Mouse (Mus musculus) CH12.LX (cell line): Measurements from ENCODE around the gene Kcnj9.

ENCODE experiments used
- CHD2 ChIP-seq: IDR thresholded peaks from 2 replicates; pipeline ENCODE4 v1.6.1; 2011; ENCODE audit warnings: low read length, improper control_type of control experiment
- CTCF ChIP-seq, 2 experiments: IDR thresholded peaks in 1 of 2; conservative IDR thresholded peaks in 1 of 2; 2 replicates each; pipeline ENCODE4 v1.5.1; 2011 to 2012; ENCODE audit warnings: low read depth in 2 of 2, low read length in 2 of 2, improper control_type of control experiment in 1 of 2, inconsistent platforms in 1 of 2, mild to moderate bottlenecking in 1 of 2, moderate library complexity in 1 of 2
- EP300 ChIP-seq: IDR thresholded peaks from 2 replicates; pipeline ENCODE4 v1.6.1; 2011; ENCODE audit warnings: low read length, improper control_type of control experiment
- GABPA ChIP-seq: IDR thresholded peaks from 2 replicates; pipeline ENCODE4 v1.6.1; 2012; ENCODE audit warnings: low read depth, low read length, improper control_type of control experiment, inconsistent platforms; ENCODE audit not compliant: insufficient replicate concordance
- JUN ChIP-seq: IDR thresholded peaks from 2 replicates; pipeline ENCODE4 v1.6.1; 2011; ENCODE audit warnings: low read depth, mild to moderate bottlenecking, low read length, improper control_type of control experiment, moderate library complexity; ENCODE audit not compliant: insufficient read depth
- MAFK ChIP-seq: IDR thresholded peaks from 2 replicates; pipeline ENCODE4 v1.6.1; 2011; ENCODE audit warnings: low read length, improper control_type of control experiment; ENCODE audit not compliant: insufficient replicate concordance
- MAX ChIP-seq: IDR thresholded peaks from 2 replicates; pipeline ENCODE4 v1.6.1; 2011; ENCODE audit warnings: low read length, improper control_type of control experiment
- RCOR1 ChIP-seq: conservative IDR thresholded peaks from 2 replicates; pipeline ENCODE4 v1.6.1; 2012; ENCODE audit warnings: low read depth, mild to moderate bottlenecking, inconsistent platforms, low read length, improper control_type of control experiment
- TCF12 ChIP-seq: IDR thresholded peaks from 2 replicates; pipeline ENCODE4 v1.6.1; 2014; ENCODE audit warnings: low read depth, mild to moderate bottlenecking, inconsistent platforms, low read length, improper control_type of control experiment
- USF2 ChIP-seq: conservative IDR thresholded peaks from 2 replicates; pipeline ENCODE4 v1.6.1; 2011; ENCODE audit warnings: low read depth, low read length, improper control_type of control experiment
- ZC3H11A ChIP-seq: IDR thresholded peaks from 2 replicates; pipeline ENCODE4 v1.6.1; 2012; ENCODE audit warnings: low read depth, mild to moderate bottlenecking, inconsistent platforms, low read length, improper control_type of control experiment

- TF ChIP-seq MAX, result no peak
- TF ChIP-seq EP300, result no peak
- no peak for TF ChIP-seq GABPA
- no peak for TF ChIP-seq CTCF (conservative IDR thresholded peaks at IDR 0.05 in 1 of 2, IDR thresholded peaks at IDR 0.05 in 1 of 2; ENCODE audit: low read depth in 2 of 2, low read length in 2 of 2)
- no peak for TF ChIP-seq MAFK
- no peak for TF ChIP-seq RCOR1
- no peak for TF ChIP-seq ZC3H11A
- TF ChIP-seq USF2, result no peak
- no peak for TF ChIP-seq JUN
- TF ChIP-seq TCF12, result no peak
- TF ChIP-seq CHD2, result no peak
These were observed 15.7 kb upstream of the Kcnj9 start for GRCm38 (mm10) chr1:172344820-172345219.
